Mouse (Mus musculus) hindbrain, embryonic 12.5 days (tissue): Measurements from ENCODE around the gene Cradd. TPM values are rescaled to one million over a fixed set of nuclear protein-coding genes. Genes with fewer than 3 reads are reported as not detected.

Source experiments
- ATAC-seq: fragments of 200-750 bp; cut with Nextera tagmentation; 2 replicates; pipeline ENCODE4 v1.8.0; 2017; ENCODE audit warnings: moderate TSS enrichment; ENCODE audit not compliant: low FRiP score
- H3K27ac ChIP-seq: fragments of 300-500 bp; sonication (generic); 2 replicates; pipeline ENCODE4 v1.5.1; 2016; ENCODE audit warnings: mild to moderate bottlenecking
- H3K27me3 ChIP-seq: fragments of 300-500 bp; sonication (generic); 2 replicates; pipeline ENCODE4 v1.6.1; 2016; ENCODE audit warnings: mild to moderate bottlenecking
- H3K36me3 ChIP-seq: fragments of 300-500 bp; sonication (generic); 2 replicates; pipeline ENCODE4 v1.6.1; 2016; ENCODE audit warnings: mild to moderate bottlenecking
- H3K4me1 ChIP-seq: fragments of 300-500 bp; sonication (generic); 2 replicates; pipeline ENCODE4 v1.6.1; 2016
- H3K4me2 ChIP-seq: fragments of 300-500 bp; sonication (generic); replicated peaks from 2 replicates; pipeline ENCODE4 v1.6.1; 2016; ENCODE audit warnings: mild to moderate bottlenecking
- H3K4me3 ChIP-seq: fragments of 300-500 bp; sonication (generic); 2 replicates; pipeline ENCODE4 v1.5.1; 2016; ENCODE audit warnings: mild to moderate bottlenecking
- H3K9ac ChIP-seq: fragments of 300-500 bp; sonication (generic); 2 replicates; pipeline ENCODE4 v1.6.1; 2016; ENCODE audit warnings: mild to moderate bottlenecking, moderate library complexity
- H3K9me3 ChIP-seq: fragments of 300-500 bp; sonication (generic); replicated peaks from 2 replicates; pipeline ENCODE4 v1.6.1; 2016; ENCODE audit warnings: mild to moderate bottlenecking
- WGBS: fragments of 180-500 bp; shearing (Covaris S2); methylation state at CpG from one replicate; pipeline ENCODE4 v1.1.7; 2016; 5-methylcytosine and 5-hydroxymethylcytosine counted together
- polyA plus RNA-seq: library from polyadenylated mRNA; unstranded; fragments of >200 nt; fragmentation: Nextera tagmentation; extraction: Ambion mirVana; gene quantifications from 2 replicates; pipeline ENCODE4 v1.2.1, GENCODE M21; 2016

Gene Cradd
- polyA plus RNA-seq, 1 experiment from 2014 or later, result 12.4 TPM

GRCm38 (mm10) chr10:95152503-95152989 is 171.4 kb downstream of the Cradd start:
- Histone ChIP-seq H3K27ac (no peak overlapping the region), H3K9me3 (no peaks in the 10 kb centered on the region), H3K4me1 (no peaks in the 10 kb centered on the region), H3K9ac (no peak overlapping the region), H3K36me3 (no peaks in the 10 kb centered on the region), H3K4me2 (no peak overlapping the region), H3K4me3 (no peak overlapping the region), H3K27me3 (no peaks in the 10 kb centered on the region)
- 75% methylated on average over 9 of the region's 9 CpGs for WGBS
- ATAC-seq, result no peak

- no peak for ATAC-seq
- no peak overlapping the region for H3K27ac ChIP-seq
- 94% methylated on average over 6 of the region's 6 CpGs for WGBS
- no peak overlapping the region for H3K9ac ChIP-seq
- H3K9me3 ChIP-seq, result no peaks in the 10 kb centered on the region
- H3K27me3 ChIP-seq, result no peaks in the 10 kb centered on the region
- H3K4me3 ChIP-seq, result no peak overlapping the region
- H3K36me3 ChIP-seq, result no peaks in the 10 kb centered on the region
- no peak overlapping the region for H3K4me2 ChIP-seq
- H3K4me1 ChIP-seq, result peaks cover 5% of the 10 kb centered on the region; the same call in 1 of the 2 replicates
Observed at GRCm38 (mm10) chr10:95151012-95151768, 172.7 kb downstream of the Cradd start.

DNA sequence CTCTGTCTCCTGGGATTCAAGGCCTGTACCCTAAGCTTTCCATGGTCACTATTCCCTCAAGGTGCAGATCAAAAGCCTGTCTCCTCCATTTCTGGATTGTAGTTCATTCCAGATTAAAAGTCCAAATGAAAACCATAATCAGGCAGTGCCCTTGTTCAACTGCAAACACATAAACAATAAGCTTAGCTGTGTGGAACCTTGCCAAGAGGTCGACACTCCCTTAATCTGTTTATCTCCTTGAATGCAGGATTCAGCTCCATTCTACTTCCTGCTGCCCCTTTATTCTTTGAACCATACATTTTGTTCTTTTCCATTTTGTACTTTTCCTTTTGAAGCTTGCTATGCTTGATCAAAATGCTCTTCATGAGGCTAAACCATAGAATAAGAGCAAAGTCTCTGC is 174.3 kb downstream of the Cradd start:
- H3K27ac ChIP-seq, result no peak overlapping the region
- WGBS, result 61% methylated on average over 1 of the region's 1 CpGs
- H3K36me3 ChIP-seq, result no peaks in the 10 kb centered on the region
- no peak overlapping the region for H3K4me2 ChIP-seq
- H3K27me3 ChIP-seq, result no peaks in the 10 kb centered on the region
- ATAC-seq, result no peak
- no peak overlapping the region for H3K9ac ChIP-seq
- peaks cover 15% of the 10 kb centered on the region for H3K4me1 ChIP-seq
- no peaks in the 10 kb centered on the region for H3K9me3 ChIP-seq
- no peak overlapping the region for H3K4me3 ChIP-seq

DNA sequence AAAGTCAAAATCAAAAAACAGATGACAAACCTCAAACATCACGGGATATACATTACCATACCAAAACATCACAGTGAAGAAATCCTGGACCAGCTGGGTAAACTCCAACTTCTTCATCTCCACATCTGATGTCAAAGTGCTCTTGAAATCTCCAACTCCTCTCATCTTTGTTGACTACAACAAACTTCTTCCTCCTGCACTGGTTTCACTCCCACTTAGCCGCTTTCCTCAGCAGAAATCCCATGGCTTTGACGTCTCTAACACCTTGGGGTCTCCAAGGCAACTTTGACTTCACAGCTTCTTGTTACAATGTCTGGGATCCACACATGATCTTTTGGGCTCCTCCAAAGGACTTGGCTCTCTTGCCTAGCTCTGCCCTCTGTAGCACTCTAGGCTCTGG is 175.3 kb downstream of the Cradd start:
- 92% methylated on average over 3 of the region's 3 CpGs for WGBS
- no peak for ATAC-seq
- no peak overlapping the region for H3K4me3 ChIP-seq
- H3K9ac ChIP-seq, result no peak overlapping the region
- H3K4me1 ChIP-seq, result peaks cover 25% of the 10 kb centered on the region
- no peaks in the 10 kb centered on the region for H3K36me3 ChIP-seq
- H3K27ac ChIP-seq, result no peak overlapping the region
- no peaks in the 10 kb centered on the region for H3K27me3 ChIP-seq
- H3K4me2 ChIP-seq, result no peak overlapping the region
- H3K9me3 ChIP-seq, result no peaks in the 10 kb centered on the region

DNA sequence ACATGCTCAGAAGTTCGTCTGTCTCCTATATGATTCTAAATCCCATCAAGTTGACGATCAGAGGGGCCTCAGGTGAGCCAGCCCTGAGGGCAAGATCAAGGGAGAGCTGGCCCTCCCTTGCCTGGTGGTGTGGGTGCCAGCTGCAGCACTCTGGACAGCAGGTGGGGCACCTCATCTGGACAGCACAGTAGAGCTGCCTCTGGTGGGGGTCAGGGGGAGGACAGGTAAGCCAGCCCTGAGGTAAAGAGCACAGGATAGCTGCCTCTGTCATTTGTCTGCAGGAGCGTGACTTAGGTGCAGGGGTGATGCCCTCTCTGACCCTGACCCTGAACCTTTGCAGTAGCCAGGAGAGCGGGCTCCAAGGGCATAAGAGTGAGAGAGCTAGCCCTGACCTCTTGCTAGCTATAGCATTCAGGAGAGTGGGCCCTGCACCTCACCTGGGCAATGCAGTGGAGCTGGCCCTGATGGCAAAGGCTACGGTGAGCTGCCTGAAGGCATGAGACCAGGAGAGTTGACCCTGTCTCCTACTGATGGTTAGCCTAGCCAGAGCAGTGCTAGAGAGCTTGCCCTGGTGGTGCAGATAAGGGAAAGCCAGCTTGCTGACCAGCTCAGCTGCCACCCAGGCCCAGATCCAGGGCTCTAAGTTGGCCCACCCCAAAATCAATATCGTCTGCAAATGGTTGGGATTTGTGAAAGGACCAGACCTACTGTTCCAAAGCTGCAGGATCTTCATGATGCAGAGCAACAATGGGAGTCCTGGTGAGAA is 176.6 kb downstream of the Cradd start:
- no peak overlapping the region for H3K9ac ChIP-seq
- H3K9me3 ChIP-seq, result no peaks in the 10 kb centered on the region
- WGBS, result 86% methylated on average over 6 of the region's 6 CpGs
- no peak overlapping the region for H3K4me3 ChIP-seq
- no peaks in the 10 kb centered on the region for H3K36me3 ChIP-seq
- H3K27ac ChIP-seq, result no peak overlapping the region
- H3K4me2 ChIP-seq, result no peak overlapping the region
- ATAC-seq, result no peak
- H3K4me1 ChIP-seq, result peaks cover 37% of the 10 kb centered on the region
- no peaks in the 10 kb centered on the region for H3K27me3 ChIP-seq

DNA sequence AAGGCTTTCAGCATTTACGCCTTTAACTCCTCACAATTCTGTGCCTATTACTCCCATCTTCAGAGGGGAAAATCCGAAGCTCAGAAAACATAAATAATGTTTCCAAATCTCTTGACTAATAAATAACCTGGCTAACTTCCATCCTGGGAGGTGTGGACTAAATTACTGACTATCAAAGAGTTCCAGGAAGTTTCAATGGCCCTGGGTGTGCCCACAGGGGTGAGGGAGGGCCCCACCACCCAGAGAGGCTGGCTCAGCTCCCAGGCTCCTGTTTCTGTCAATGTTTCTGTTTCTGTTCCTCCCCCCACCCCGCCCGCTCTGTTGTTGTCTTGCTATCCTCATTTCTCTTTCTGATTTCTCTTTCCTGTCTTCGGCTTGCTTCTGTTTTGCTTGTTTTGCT is 177.4 kb downstream of the Cradd start:
- Histone ChIP-seq H3K9ac (no peak overlapping the region), H3K4me3 (no peak overlapping the region), H3K9me3 (no peaks in the 10 kb centered on the region), H3K27me3 (no peaks in the 10 kb centered on the region), H3K4me1 (peaks cover 37% of the 10 kb centered on the region), H3K36me3 (no peaks in the 10 kb centered on the region), H3K27ac (no peak overlapping the region), H3K4me2 (no peak overlapping the region)
- 78% methylated on average over 5 of the region's 5 CpGs for WGBS
- ATAC-seq, result no peak

- H3K36me3 ChIP-seq, result no peaks in the 10 kb centered on the region
- no peak overlapping the region for H3K9ac ChIP-seq
- H3K27me3 ChIP-seq, result no peaks in the 10 kb centered on the region
- ATAC-seq, result peak; percentile 43; the same call in 1 of the 2 replicates
- peak overlapping the region; percentile 8; the same call in 1 of the 2 replicates for H3K4me2 ChIP-seq
- no peak overlapping the region for H3K4me3 ChIP-seq
- peaks cover 37% of the 10 kb centered on the region for H3K4me1 ChIP-seq
- 29% methylated on average over 9 of the region's 9 CpGs for WGBS
- peak overlapping the region; percentile 52 for H3K27ac ChIP-seq
- H3K9me3 ChIP-seq, result no peaks in the 10 kb centered on the region
Observed at GRCm38 (mm10) chr10:95145204-95145926, 178.6 kb downstream of the Cradd start.

DNA sequence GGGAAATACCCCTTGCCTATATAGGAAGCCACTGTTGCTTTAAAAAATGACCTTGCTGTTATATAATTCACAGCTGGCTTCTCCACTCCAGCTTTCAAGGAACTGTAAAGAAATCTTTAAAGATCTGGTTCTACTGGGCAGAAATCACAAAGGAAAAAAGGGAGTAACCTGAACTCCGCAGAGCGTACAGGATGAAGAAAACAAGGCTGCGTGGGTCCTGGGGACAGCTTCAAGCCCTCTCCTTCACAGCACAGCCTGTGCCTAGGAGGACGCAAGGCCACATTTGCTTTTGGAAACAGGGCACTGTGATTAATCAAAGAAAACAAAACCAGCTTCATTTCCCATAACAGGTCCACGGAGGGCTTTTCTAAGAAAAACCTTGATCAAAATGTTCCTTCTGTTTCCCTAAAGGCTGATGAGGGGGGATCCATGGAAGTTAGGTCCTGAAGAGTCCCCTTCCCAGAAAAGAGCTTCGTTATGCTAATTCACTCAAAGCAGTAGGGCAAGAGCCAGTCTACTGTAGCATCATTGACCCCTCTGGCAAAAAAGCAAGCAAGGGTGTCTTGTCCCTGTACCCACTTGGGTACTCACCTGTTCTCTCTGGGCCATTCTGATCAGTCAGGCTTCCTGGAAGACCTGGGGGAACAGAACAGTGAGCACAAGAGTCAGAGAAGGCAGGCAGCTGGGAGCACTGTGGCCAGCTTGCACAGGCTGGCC is 179.4 kb downstream of the Cradd start:
- Histone ChIP-seq H3K4me1 (peaks cover 41% of the 10 kb centered on the region), H3K27me3 (no peaks in the 10 kb centered on the region), H3K9me3 (no peaks in the 10 kb centered on the region), H3K4me3 (no peak overlapping the region), H3K9ac (no peak overlapping the region), H3K27ac (peak overlapping the region; percentile 80), H3K36me3 (no peaks in the 10 kb centered on the region), H3K4me2 (peak overlapping the region; percentile 17; the same call in 1 of the 2 replicates)
- no peak for ATAC-seq
- 43% methylated on average over 6 of the region's 6 CpGs for WGBS

DNA sequence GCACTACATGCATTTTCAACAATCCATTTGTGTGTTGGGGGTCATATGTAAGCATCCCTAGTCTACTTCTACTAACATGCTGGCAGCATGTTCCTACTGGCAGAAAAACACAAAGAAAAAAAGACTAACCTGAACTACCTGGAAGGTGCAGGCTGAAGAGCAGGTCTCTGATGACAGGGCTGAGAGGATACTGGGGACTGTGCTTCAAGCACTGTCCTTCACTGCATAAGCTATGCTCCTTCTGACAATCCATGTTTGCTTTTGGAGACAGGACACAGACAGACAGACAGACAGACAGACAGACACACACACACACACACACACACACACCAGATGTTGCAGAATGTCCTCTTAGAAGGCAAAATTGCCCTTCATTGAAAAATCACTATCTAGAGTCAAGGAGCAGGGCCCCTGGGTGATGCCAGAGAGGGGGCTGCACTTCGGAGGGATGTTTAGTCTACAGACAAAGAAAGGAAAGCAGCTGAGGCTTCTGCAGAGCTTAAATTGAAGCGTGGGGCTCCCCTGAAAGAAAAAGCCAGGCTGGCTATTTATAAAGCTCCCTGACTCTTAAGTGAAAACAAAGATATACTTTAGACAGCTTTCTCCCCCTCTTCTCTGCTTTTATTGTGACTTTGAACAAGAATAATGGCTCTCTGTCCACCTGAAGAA is 180.4 kb downstream of the Cradd start:
- 3% methylated on average over 2 of the region's 2 CpGs for WGBS
- H3K4me1 ChIP-seq, result peaks cover 43% of the 10 kb centered on the region
- H3K9me3 ChIP-seq, result no peaks in the 10 kb centered on the region
- peak overlapping the region; percentile 80 for H3K27ac ChIP-seq
- H3K27me3 ChIP-seq, result no peaks in the 10 kb centered on the region
- no peak overlapping the region for H3K4me3 ChIP-seq
- peak overlapping the region; percentile 14; the same call in 1 of the 2 replicates for H3K4me2 ChIP-seq
- H3K9ac ChIP-seq, result no peak overlapping the region
- ATAC-seq, result peak; percentile 36
- H3K36me3 ChIP-seq, result no peaks in the 10 kb centered on the region

DNA sequence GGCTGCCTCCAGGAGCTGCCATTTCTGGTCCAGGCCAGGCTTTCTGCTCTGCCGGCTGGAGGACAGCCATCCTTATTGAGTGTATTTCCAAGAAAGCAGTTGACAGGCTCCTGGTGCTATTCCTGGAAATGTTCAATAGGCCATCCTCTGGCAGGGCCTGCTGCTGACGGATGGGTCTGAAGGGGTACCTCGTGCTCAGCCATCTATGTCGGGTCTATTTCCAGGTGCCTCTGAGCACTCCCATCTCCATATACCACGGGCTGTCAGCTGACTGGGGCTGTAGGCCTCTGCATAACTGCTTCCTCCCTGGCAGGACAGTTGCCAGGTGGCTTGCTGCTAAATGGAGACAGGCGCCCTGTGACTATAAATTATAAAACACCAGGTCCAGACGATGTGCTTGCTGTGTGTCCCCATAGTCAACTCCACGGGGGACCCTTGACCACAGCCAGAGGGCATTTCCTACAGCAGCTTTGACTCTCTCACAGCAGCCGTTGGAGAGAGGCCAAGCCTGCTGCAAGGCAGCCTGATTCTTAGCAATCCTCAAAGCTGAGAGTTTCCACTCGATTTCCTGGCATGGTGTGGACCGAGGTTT is 181.0 kb downstream of the Cradd start:
- Histone ChIP-seq H3K9me3 (no peaks in the 10 kb centered on the region), H3K9ac (no peak overlapping the region; the same call in 1 of the 2 replicates), H3K4me3 (no peak overlapping the region), H3K27ac (peak overlapping the region; percentile 80), H3K27me3 (no peaks in the 10 kb centered on the region), H3K36me3 (no peaks in the 10 kb centered on the region), H3K4me2 (0 out of 2 replicates have a peak overlapping the region, but pooled peaks have one; percentile 14), H3K4me1 (peaks cover 43% of the 10 kb centered on the region)
- peak; percentile 65 for ATAC-seq
- 22% methylated on average over 11 of the region's 11 CpGs for WGBS

DNA sequence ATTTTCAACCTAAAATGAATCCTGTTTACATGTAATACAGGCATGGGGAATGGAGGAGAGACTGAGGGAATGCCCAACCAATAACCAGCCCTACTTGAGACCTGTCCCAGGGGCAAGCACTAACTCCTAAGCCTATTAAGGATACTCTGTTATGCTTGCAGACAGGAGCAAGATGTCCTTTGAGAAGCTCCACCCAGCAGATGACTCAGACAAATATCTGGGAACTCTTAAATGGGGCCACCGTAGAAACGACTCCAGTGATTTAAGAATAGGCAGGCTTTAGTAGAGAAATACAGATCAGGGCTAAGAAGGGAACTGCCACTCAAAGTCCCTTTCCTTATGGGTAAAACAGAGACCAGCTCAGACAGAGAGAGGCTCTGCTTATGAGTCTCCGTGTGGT is 182.9 kb downstream of the Cradd start:
- H3K4me3 ChIP-seq, result no peak overlapping the region
- H3K9me3 ChIP-seq, result no peaks in the 10 kb centered on the region
- 81% methylated on average over 3 of the region's 3 CpGs for WGBS
- no peaks in the 10 kb centered on the region for H3K36me3 ChIP-seq
- peaks cover 38% of the 10 kb centered on the region for H3K4me1 ChIP-seq
- ATAC-seq, result no peak
- H3K4me2 ChIP-seq, result no peak overlapping the region
- no peak overlapping the region for H3K27ac ChIP-seq
- H3K9ac ChIP-seq, result no peak overlapping the region
- no peaks in the 10 kb centered on the region for H3K27me3 ChIP-seq
